Mouse (Mus musculus) right cerebral cortex, postnatal 10 days (tissue): Measurements from ENCODE around the gene Tomm6.

ENCODE experiments used
- DNase-seq, 2 experiments: peaks; one replicate each; pipeline ENCODE4 v3.0.0; 2021; ENCODE audit warnings: low spot score in 2 of 2

Gene Tomm6

DNA sequence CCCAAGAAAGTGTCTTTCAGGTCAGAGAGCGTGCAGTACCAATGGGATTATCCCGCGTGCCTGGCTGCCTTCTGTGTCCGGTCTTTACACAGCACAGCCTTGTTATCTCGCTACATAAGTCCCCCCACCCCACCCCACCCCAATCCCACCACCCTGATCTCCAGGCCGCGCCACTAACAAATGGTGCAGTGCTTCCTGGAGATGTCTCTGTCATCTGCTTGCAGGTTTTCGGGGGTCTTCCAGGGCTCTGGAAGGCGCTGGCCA, at the start of gene Tomm6:
Gene Tomm6 (minus strand): TSS at position 43 of the 264 bp plus-strand sequence.
- DNase-seq = no peak

DNA sequence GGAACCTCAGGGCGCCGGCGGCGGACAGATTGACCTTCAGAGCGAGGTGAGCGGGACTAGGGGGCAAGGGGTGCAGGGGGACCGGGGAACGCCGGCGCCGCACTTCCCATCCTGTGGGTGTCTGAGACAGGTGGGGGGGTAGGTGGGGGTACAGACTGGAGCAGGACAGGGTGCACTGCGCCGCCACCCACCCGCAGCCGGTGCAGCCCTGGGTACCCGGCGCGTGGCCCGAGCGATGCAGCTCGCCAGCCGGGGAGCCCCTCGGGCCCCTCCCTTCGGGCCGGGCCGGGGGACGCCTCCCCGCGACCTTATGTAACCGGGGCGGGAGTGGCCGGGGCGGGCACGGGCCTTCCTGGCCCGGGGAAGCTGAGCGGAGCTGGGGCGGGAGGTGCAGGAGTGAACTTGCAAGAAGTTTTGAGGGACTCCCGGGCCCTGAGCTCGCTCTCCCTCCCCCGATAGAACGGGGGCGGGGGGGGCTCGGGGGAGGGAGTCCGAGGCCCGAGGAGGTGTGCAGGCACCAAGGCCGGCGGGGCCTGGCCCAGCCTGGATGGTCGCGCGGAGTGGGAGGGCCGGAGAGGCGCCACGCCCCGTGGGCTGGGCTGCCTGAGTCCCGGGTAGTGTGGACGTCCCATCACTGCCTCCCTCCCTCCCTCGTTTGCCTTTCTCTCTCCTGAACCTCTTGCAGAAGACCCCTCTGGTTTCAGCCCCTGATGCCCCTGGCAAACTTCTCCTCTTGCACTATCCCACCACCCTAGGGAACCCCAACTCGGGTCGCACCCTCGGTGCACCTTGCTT, 49.3 kb upstream of the Tomm6 start:
- DNase-seq = peak; percentile 81

DNA sequence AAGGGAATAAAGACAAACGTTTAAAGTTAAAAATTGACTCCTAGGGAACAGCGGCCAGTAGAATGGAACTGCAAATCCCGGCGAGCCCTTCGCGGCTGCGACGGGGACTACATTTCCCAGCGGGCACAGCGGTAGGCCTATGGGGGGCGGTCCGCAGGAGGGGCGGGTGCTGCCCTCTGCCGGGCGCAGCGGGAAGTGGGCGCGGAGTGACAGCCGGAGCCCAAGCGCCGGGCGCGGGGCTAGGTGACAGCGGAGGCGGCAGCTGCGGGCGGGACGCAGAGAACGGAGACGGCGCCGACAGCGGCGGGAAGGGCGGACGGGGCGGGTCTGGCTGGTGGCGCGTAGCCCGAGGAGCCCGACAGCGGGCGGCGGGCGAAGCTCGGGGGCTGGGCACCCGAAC, 48.7 kb upstream of the Tomm6 start, which contains the start of gene Tfeb:
Gene Tfeb (plus strand): TSS at position 175 of the 400 bp plus-strand sequence.
- DNase-seq = peak; percentile 95 to 97

DNA sequence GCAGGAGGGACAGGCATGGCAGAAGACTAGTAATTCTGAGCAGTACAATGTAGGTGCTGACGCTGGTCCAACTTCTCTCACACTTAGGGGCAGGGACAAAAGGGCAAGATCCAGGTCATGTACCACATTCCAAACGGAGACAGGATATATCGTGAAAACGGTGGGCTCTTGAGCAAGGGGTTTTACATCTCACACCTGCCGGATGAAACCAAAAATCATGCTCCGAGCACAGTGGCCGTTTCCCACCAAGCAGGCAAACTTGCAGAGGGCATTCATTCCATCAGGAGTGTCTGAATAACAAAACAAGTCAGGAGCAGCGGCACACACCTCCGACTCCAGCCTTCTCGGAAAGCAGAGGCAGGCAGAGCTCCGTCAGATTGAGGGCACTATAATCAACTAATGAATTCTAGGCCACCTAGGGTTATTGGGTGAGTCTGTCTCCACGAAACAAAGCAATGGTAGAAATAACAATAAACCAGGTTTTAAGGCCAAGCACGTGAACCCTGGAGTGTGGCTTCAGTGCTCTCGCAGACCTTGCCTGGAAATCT, 47.4 kb upstream of the Tomm6 start:
- DNase-seq = no peak

DNA sequence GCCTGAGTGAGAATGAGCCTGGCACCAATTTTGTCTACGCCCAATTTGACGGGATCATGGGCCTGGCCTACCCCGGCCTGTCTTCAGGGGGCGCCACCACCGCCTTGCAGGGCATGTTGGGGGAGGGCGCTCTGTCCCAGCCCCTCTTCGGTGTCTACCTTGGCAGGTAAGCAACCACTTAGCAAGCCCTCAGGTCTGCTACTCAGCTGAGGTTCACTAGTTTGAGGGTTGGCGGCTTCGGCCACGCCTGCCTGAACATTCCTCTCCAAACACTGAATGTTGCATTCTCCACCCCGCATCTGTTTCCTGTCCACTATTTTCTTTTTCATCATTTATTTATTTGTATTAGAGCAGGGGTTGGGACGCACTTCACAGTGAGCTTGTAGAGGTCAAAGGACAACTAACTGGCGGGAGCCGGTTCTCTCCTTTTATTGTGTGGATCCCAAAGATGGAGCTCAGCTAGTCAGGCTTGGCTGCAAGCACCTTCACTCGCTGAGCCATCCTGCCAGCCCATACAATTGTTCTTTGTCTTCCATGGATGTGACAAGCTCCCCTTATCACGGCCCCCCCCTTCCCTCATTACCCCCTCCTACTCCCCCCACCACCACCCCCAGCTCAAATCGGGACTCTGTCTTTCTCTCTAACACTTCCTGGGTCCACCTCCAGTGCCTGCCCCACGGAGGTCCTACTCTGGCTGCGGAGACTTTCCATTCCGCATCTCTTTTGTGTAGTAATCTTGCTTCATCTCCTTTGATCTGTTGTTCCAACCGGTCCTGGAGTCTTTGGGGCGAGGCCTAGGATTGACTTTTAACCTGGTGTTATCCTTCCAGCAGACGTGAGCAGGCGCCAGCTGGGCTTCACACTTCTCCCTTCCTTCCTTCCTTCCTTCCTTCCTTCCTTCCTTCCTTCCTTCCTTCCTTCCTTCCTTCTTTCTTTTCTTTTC, 42.7 kb upstream of the Tomm6 start:
- no peak for DNase-seq

DNA sequence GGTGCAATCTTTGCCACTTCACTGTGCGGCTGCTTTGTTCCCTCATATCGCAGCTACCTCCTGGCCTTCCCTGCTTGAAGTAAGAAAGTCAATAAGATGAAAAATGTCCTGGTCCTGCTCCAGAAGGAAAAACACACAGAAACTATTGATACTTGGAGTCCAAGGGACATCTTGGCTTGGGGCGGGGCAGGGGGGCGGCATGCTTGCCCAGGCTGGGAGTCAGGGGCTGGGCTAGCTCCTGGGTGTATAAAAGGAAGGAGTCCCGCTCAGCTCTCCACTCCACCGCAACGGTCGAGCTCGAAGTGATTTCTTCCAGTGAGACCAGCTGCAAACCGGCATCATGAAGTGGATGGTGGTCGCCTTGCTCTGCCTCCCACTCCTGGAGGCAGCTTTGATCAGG, 38.4 kb upstream of the Tomm6 start, which contains the start of gene Pgc:
Gene Pgc (plus strand): TSS at position 277 of the 400 bp plus-strand sequence.
- DNase-seq = no peak

DNA sequence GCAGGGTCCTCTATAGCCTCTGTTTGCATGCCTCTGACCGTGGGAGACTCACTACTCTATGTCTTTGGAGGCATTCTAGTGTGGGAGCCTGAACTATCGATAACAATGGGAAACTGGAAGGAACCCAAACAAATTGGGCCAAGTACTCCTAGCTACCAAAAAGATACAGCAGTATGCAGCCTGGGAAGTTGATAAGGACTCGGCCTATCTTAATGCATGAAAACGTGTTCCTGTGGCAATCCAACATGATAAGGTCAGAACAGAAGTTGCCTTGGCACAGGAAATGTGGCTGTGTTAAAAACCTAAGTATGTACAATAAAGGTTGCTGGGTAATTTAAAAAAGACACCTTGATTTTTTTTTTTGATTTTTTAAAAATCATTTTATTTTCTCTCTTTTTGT, 33.0 kb upstream of the Tomm6 start:
- no peak for DNase-seq

DNA sequence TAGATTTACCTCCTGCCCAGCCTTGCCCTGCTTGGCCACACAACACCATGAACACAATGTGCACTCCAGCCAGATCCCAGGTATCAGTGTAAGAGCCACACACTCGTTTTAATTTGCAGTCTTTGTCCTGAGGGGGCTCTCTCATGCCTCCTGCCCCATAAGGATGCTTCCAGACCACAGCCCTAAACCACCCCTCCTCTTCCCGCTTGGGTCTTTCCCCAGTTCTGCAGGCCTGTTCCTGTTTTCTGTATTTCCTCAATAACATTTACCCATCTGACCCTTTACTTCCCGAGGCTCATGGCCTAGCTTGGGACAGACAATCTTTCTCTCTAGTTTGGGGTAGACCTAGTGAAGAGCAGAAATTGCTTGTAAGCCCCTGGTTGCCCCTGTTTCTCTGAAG, 26.9 kb upstream of the Tomm6 start:
- DNase-seq = no peak

DNA sequence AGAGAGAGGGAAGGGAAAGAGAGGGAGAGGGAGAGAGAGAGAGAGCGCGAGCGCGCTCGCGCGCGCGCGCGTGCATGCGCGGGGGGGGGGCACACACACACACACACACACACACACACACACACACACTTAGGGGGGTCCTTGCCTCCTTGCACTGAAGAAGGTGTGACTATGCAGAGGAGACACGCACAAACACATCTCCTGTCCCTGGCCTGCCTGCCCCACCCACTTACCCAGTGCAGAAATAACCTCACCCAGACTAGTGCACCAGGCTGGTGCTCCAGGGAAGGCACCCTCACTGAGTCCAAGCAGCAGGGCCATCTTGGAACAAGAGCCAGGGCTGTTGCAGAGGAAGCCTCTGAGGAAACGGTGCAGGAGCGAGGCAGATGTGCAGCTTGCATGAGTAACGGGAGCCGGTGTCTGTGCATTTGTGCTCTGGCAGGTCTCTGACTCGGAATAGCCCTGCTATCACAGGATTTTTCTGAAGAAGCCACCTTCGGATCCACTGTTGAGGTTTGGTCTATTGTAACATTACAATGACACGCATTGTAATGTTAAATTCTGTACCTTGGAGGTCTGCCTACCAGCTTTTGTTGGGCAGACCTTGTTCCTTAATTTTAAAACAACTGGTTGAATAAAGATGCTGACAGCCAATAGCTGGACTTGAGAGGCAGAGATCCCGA, 24.8 kb upstream of the Tomm6 start:
- DNase-seq = peak in 1 of 2 experiments; percentile 18

DNA sequence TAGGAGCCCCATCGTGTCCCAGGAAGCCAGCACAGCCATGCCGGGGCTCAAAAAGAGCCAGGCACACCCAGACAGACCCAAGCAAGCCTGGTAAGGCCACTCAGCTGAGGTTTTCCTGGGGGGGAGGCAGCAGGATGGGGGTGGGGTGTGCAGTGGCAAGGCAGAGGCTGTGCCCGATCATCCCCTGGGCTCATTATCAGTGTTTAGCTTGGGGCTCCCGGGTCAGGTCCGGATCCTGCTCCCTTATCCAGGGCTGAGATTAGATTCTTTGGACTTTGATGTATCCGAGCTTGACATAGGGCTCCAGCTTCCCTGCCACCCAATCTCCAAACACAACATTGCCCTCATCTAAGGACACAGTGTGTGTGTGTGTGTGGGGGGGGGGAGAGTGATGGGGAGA, 23.7 kb upstream of the Tomm6 start:
- DNase-seq = no peak

DNA sequence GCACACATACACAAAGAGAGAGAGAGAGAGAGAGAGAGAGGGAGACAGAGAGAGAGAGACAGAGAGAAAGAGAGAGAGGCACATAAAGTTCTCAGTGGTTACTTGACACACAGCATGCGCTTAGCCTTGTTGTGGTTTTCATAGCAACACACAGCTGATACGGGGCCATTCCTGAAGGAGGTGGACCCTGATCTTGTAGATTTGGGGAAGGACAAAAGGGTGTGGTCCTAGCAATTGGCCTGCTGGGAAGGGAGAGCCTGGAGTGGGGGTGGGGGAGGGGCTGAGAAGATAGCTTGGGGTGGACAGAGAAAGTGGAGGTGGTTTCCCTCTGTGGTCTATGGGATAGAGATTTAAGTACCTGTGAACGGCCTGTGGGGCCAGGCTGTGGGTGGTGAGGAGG, 21.9 kb upstream of the Tomm6 start:
- DNase-seq = no peak

DNA sequence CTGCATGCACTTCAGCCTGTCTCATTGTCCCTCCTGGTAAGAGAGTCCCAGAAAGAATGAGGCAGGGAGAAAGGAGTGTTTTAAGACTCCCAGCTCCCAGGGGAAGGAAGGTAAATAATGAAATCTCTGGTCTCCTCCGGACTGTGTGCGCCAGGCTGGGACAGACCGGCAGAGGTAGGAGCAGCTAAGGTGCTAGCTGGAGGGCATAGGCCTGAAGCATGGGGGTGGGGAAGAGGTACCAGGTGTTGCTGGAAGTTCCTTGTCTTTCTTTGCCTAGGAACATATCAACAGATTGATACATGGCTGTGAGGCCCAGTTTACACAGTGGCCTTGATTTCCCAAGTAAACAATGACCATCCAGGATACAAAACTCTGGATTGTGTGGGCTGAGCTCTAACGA, 20.8 kb upstream of the Tomm6 start:
- DNase-seq = no peak

DNA sequence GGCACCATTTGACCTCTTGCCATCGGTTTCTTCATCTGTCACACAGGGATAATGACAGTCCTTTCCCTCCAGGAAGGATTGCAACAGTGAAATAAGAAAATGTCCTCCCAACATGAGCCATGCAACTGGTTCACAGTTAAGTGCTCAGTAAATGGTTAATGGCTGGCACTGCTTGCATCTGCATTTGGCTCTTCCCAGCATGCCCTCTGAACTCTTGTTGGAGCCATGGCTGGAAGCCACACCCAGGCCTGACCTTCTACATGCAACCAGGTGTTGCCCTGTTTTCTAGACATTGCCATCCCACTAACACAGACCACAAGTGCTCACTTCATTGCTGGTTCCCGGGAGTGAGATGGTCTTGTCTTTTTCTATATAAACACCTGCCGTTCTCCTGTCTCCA, 19.8 kb upstream of the Tomm6 start:
- DNase-seq = peak in 1 of 2 experiments; percentile 17

DNA sequence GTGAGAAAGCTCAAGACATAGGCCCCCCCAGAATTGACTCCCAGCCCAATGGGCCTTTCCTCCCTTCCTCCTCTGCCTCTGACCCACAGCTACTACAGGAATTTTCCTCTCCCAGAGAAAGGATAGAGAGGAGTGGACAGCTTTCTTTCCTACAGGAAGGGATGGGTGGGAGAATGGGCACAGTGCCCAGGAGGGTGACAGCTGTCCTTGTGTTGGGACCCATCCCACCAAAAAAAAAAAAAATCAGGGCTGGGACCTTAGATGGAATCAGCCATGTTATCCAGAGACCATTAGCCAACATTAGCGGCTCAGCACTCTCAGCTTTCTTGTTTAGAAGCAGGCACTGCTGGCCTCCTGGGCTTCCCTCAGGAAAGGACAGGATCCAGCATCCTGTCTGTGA, 18.0 kb upstream of the Tomm6 start:
- DNase-seq = peak in 1 of 2 experiments; percentile 25

DNA sequence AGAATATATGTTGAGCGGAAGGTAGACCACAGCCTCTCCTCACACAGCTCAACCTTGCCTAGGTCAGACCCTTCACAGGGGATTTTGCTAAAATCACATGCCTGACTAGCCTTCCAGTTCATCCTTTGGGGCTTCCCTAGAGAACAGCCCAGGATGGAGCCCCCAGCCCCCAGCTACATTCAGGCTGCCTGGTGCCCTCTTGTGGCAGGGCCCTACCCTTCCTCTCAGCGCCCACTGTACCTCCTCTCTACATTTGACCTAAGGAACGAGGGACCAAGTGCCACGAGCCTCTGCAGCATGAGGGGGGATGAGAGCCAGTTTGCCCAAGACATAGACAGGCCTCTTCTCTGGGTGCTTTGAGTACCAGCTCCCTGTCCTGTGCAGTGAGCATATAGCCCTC, 16.5 kb upstream of the Tomm6 start:
- DNase-seq = peak in 1 of 2 experiments; percentile 19

DNA sequence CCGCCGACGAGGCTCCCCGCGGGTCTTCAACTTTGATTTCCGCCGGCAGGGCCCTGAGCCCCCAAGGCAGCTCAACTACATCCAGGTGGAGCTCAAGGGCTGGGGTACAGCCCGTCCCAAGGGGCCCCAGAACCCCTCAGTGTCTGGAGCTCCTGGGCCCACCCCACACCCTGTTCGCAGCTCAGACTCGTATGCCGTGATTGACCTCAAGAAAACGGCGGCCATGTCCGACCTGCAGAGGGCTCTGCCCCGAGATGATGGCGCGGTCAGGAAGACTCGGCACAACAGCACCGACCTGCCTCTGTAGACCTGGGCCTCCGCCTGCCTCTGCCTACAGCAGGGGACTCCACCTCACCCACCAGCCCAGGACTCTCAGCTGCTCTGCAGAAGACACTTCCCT, 15.4 kb upstream of the Tomm6 start:
- no peak for DNase-seq

DNA sequence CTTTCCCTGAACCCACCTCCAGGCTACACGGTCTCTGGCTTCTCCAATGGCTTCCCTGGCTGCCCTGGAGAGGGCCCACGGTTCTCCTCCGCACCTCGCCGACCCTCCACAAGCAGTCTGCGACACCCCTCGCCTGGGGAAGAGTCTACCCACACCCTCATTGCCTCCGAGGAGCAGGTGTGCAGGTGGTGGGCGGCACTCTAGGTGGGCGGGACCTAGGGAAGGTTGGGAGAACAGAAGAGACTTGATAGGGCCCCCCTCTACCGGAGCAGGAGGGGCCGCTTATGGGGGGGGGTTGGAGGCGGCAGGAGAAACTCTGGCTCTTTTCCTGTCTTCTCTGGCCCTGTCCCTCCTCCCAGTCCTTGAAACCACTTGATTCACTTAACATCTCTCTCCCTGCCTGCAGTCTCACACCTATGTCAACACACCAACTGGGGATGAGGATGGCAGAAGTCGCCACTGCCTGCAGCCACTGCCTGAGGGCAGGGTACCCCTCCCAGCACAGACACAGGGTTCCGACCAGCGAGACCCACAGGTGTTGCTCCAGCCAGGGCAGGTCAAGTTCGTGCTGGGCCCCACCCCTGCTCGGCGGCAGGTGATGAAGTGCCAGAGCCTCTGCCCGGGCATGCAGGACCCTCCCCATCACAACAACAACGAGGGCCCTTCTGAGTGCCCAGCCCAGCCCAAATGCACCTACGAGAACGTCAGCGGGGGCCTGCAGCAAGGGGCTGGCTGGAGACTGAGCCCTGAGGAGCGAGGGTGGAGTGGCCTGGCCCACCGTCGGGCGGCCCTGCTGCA, 14.6 kb upstream of the Tomm6 start:
- DNase-seq = no peak

DNA sequence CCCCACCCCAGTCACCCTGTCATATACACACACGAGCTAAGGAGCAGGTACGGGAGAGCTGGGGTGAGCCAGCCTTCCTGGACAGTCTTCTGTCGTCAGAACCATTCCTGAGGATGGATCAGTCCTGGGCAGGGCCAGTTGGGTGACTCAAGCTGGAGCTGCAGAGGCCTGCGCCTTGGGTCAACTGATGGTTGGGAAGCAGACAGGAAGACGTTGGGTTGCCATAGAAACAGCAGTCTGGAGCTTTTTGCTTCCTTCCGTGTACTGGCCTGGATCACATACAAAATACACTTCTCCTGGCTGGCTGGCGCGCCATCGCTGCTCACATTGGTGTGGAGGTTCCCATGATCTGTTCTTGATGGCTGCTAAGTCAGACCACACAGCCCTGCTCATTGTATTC, 13.6 kb upstream of the Tomm6 start:
- DNase-seq = no peak

DNA sequence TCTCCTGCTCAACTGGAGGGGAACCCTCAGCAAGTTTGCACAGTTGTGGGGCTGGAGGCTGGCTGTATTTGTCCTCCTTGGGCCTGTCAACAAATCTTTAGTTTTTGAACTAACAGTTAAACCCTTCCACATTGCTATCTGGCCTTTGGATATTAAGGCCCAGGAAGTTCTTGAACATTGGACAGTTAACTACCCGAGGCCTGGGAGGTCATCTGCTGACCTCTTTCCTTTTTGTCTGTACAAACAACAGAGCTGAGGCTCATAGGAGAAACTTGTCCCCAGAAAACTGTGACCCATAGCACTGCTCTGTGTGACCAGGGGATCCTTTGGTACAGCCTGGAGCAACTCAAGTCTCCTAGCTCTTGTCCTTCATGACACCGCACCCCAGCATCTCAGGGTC, 10.9 kb upstream of the Tomm6 start:
- no peak for DNase-seq

DNA sequence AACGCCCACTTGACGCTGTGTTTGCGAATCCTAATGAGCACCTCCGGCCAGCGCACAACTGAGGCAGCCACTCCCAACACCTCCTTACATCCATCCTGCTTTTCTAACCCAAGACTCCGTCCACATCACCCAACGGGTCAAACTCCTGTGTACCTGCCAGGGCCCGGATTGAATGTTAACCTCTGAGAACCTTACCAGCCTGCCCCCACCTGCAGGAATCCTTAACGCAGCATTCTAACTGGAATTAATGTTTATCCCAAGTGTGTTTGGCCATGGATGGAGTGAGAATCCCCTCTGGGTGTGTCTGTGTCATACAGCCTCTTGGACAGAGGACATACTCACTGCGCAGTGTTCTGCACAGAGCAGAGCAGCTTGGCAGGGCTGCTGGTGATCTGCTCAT, 10.0 kb upstream of the Tomm6 start:
- DNase-seq = no peak

DNA sequence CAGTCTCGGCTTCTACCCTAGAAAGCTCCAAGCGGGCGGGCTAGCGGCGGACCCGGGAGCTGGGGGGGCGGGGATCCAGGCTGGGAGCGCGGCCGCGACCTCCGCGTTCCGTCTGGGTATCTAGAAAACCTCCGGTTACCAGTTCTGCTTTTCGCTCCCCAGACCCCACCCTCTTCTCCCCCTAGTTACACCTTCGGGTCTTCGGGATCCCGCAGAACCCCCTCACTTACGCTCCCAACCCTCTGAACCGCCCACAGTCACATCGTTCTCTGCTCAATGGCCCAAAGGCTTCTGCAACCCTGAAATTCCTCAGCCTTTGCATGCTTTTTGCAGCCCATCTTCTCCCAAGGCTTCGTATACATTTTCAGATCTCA, 7.1 kb upstream of the Tomm6 start:
- no peak for DNase-seq
